Mouse (Mus musculus): Measurements from ENCODE around the gene Bahcc1.

Gene Bahcc1

DNA sequence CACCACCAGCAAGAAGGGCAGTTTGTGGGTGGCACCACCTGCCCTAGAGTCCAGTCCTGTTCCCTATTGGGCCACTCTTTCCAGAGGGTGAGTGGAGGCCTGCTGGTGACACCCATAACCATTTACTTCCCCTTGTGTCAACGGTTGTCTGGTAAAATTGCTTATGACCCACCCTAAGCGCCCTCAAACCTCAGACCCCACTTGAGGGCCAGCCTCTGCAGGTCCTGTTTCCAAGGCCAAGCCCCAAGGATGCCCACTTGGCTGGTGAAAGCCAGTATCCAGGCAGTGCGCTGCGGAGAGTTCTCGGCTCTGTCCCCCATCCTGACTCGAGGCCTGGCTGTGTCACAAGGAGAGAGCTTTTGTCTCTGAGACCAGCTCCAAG is 28.0 kb downstream of the Bahcc1 start:
- no peak for DNase-seq (ENCODE audit: low spot score in 2 of 2)

DNA sequence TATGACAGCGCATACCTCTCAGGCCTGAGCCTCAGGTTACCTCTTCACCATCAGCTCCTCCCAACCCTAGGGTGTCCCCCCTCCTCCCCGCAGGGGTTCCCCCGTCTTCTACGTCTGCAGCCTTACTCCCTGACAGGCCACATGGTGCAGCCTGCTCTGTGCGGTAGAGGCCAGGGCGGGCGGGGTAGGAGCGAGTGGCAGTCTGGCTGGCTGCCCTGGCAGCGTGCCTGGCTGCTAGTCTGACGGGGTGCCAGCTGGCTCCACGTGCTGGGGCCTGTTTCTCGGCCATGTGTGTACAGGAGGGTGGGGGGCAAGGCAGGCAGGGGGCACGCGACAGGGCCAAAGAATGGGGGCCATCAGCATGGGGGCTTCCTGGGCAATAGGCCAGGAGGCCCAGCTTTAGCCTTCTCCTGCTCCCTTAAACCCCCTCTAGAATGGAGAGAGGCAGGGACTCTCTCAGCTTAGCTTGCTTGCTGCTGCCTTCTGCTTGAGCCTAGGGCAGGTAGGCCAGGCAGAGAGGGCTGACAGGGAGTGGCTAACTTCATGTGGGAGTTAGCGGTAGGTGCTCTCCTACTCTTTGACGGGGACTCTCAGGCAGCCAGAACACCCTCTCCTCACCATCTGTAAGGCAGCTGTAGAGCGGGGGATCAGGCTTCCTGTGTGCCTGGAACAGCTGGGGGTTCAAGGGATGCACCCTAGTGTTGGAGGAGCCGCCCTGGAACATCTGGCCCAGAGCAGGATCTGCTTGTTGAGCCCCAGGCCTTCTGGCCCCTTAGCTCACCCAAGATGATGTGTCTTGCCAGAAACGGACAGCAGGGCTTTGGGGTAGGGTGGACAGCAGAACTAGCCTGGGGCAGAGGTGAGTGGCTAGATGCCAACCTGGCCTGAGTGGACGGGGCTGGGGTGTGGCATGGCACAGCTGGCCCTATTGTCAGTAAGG is 28.9 kb downstream of the Bahcc1 start:
- peak; percentile 90 to 94 for DNase-seq (ENCODE audit: low spot score in 2 of 2)

DNA sequence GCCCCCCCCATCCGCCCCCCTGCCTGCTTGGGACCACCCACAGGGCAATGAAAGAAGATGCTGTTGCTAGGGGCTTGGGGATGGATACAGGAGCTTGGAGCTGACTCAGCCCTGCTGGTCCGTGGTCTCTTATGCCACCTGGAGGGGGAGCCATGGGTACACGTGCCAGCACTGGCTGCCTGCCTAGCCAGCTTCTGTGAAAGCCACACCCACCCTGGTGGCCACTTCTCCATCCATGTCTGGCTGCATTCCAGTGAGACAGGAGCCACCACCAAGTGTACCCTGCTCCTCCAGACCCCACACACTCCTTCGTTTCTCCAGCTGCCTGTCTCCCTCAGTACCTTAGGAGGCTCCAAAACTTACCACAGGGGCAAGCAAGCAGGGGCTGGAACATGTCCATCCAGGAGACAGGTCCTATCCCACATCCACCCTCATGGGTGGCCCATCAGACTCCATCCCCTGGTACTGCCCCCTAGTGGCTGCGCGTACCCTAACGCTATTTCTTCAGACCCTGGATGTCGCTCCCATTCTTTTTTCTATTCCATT is 29.7 kb downstream of the Bahcc1 start:
- peak; percentile 61 to 63 for DNase-seq (ENCODE audit: low spot score in 2 of 2)

DNA sequence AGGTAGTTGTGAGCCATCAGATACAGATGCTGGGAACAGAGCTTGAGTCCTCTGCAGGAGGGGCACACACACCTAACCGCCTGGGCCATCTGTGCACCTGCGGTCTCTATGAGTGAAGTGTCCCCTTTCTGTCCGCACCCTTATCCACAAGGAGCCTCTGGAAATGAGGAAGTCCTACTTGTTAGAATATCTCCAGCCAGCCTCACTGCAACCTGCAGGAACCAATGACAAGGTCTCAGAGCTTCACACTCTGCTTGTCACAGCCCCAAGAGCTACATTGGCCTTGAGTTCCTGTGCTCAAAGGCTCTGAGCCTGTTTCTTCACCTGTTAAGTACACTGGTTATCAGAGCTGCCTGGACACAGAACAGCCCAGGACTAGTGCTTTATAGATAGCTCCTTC is 30.4 kb downstream of the Bahcc1 start:
- DNase-seq (ENCODE audit: low spot score in 2 of 2), result no peak

DNA sequence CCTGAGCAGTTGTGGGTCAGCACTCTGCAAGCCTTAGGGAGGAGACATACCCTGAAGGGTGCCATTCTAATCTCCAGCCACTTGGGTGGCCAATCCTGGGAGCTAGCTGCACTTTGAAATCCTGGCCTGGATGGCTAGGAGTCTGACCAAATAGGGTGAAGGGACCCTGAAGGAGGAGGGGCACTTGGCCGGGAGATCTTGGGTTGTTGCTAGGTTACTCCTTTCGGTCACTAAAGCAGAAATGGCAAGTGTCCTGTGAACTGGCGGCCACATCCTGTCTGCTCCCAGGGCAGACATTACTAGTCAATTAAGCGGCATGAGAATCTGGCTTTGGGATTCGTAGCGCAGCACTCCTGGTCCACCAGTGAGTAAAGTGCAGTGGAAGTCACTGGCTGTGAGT is 31.3 kb downstream of the Bahcc1 start:
- no peak for DNase-seq (ENCODE audit: low spot score in 2 of 2)

DNA sequence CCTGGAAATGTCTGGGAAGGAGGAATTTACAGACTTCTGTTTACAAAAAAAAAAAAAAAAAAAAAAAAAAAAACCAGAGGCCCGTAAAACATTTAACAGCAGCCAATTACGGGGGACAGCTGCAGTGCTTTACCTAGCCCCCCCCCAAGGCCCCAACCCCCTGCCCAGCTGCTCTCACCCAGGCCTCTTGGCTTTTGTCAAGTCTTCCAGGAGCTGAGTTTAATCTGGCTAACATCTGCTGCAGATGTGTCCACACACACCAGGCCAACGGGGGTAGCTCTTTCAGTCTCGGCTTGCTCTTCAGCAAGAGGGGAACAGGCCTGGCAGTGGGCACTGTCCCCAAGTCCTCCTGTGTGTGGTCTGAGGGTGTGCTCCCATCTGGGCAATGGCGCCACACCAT is 32.7 kb downstream of the Bahcc1 start:
- DNase-seq (ENCODE audit: low spot score in 2 of 2), result no peak

DNA sequence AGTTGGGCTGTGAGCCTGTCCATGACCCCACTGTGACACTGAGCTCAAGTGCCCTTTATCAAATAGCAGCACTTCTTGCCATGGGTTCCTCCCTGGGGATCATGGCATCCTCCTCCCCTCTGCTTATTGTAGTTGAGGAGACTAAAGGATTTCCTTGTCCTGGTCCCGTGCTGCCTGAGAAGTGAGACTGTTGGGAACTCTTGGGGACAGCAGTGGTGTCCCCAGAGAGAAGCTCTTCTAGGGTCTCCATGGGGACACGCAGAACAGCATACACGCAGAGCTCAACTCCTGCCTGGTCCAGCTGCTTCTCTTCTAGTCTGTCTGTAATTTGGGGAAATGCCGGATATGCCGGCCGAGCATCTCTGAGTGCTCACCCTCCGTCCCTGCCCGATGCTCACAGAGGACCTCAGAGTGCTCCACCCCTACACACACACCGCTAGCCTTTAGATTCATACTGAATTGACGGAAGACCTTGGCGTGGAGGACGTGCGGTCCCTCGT is 33.6 kb downstream of the Bahcc1 start:
- DNase-seq (ENCODE audit: low spot score in 2 of 2), result no peak

DNA sequence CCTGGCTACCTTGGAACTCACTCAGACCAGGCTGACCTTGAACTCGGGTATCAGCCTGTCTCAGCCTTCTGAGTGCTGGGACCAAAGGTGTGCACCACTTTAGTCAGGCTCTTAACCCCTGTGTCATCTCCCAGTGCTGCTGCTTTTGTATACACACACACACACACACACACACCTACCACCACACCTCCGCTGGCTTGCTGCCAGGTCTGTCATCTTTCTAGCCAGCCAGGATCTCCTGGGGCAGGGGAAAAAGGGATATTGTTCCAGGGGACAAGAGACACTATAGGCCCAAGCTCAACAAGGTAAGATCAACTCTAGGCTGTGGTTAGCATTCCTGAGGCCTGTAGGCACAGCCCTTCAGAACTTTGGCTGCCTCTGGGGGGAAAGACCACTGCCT is 34.5 kb downstream of the Bahcc1 start:
- no peak for DNase-seq (ENCODE audit: low spot score in 2 of 2)

DNA sequence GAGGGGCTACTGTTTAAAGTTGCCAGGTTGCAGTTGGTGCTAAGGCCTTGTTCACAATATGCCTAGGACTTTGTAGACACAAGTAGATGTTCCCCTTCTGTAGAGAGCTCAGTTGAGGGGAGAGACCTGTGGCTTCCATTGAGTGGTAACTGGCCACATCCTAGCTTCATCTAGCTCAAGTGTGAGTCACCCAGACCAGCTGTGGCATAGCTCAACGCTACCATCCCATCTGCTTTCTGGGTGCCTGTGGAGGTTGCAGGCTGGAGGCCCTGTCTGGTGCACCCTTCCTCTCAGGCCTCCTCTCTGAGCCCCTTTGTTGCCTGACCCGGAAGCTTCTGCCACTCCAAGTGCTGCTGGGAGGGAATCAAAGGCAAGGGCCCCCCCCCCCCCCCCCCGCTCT is 34.9 kb downstream of the Bahcc1 start:
- DNase-seq (ENCODE audit: low spot score in 2 of 2), result no peak

DNA sequence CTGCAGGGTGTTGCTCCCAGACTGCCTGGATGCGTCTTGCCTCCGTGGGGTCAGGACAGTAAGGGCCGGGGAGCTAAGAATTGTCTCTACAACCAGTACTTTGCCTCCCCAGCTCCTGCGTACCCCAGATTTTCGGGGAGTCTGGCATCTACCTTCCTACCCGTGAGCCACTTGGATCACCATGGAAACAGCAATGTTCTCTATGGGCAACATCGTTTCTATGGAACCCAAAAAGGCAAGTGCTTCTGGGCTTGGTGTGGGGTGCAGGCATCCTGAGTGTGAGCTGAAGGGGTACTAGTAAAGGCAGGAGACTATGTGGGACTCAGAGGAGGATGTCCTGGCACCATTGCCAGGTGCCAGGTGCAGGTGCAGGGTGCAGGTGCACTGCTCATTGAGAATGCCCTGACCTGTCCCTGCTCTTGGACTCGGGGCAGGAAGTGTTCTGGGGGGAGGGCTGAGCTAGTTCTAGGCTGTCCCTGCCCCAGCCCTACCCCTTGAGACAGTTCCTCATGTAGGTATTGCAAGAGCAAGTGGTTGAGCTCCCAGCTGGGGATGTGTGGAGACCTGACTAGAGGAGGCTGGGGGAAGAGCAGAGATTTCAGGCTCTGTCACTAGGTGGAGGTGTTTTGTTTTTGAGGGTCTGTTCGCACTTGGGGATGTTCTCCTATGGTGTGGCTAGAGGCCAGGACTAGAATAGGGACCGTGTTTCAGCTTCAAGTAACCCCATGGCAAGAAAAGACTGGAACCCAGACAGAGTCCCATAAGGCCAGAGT is 35.6 kb downstream of the Bahcc1 start:
- no peak for DNase-seq (ENCODE audit: low spot score in 2 of 2)

DNA sequence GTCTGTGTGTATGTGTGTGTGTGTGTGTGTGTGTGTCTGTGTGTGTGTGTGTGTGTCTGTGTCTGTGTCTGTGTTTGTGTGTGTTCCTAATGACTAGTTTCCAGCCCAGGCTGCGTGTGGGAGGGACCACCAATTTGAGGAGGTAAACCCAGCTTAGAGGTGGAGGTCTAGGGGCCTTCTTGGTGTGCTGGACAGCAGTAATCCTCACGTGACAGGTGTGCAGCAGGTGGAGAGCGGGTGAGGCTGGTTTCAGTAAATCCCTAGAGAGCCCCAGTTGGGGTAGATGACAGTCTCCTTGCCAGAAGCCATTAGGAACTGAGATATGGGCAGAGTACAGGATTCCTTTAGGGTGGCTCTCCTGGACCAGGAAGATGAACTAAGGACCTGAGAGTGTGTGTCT is 36.3 kb downstream of the Bahcc1 start:
- DNase-seq (ENCODE audit: low spot score in 2 of 2), result no peak

DNA sequence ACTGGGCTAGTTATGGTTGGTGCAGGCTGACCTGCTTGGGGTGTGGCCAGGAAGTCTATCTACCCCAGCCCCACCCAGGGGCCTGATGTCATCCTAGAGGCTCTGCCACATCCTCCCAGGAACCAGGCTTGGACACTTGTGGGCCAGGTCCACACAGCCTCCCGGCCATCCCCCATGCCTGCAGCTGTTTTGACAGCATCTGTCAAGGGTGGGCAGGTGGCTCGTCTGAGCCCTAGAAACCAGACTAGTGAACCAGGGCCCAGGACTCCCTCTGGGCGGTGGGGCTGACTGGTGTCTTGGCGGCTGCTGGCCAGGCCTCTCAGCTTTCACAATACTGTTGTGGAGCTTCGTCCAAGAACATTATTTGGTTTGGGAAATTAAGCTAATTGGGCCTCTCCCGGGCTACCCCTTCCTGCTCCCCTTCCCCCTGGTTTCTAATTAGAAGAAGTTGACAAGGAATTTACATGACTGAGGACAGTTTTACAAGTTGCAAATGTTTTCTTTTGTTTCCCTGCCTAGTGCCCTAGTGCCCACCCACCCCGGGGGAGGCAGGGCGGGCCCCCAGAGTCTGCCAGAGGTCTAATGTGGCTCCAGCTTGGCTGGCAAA is 36.9 kb downstream of the Bahcc1 start:
- DNase-seq (ENCODE audit: low spot score in 2 of 2), result peak in 1 of 2 experiments; percentile 28

DNA sequence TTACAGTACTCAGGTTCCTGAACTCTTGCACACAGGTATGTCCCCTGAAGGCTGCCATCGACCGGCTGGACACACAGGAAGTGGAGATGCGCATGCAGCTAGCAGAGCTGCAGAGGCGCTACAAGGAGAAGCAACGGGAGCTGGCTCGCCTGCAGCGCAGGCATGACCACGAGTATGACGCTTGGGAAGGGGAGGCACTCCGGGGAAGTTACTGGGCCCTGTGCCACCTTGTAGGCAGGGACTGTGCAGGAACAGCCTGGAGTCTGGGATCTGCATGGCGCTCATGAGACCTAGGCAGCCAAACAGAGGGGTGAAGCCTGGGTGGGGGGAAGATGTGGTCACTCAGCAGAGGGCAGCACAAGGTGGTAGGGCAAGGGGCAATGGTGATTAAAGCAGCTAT is 46.6 kb downstream of the Bahcc1 start:
- DNase-seq (ENCODE audit: low spot score in 2 of 2), result no peak

DNA sequence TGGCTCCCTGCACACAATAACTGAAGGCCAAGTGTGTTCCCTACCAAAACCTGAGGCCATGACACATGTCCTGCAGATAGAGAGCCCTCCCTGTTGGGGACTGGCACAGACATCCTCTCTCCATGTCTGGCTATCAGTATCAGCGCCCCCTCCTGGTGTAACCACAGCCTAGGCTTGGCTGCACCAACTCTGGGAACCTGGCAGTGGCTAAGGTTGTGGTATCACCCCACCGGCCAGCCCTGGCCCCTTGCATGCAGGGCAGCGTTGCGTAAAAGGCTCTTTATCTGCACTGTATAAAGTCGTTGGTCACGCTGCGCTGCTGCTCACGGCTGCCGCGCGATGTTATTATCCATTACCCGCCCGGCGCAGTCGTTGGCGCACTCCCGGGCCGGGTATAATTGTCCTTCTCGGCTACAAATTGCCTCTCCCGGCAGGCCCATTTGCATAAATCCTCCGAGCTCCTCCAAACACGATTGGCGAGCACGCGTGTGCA is 47.6 kb downstream of the Bahcc1 start:
- no peak for DNase-seq (ENCODE audit: low spot score in 2 of 2)

DNA sequence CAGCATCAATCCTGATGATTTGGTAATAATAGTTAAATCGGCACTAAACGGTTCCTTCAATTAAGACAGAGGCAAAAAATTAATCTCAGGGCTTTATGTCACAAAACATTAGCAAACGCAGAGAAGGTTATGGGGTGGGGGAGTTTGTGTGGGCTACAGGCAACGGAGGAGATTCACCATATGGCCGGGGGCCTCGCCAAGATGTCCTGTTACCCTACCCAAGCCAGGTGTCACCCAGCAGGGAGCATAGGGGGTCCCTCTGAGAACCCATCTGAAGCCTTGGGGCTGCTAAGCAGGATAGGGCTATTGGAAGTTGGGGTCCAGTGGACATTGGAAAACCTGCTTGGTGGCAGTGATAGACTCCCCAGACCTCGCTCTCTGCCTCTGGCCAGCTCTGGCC is 48.0 kb downstream of the Bahcc1 start:
- DNase-seq (ENCODE audit: low spot score in 2 of 2), result no peak

DNA sequence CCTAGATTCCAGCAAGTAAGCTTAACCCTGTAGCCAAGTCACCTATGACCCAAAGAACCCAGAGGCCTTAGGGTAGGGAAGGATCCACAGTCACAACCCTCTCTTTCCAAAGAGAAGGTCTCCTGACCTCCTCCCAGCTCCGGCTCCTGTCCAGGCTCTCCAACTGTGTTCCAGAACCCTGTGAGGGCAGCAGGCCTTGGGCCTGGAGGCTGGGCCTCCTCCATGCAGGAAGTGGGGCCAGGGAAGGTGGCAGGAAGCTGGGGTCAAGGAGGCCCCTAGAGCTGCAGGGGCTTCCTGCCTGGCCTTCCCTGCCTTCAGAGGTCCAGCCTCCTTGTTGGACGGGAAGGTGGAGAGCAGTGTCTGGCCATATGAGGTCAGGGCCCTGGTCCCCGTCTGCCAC is 48.5 kb downstream of the Bahcc1 start:
- no peak for DNase-seq (ENCODE audit: low spot score in 2 of 2)

DNA sequence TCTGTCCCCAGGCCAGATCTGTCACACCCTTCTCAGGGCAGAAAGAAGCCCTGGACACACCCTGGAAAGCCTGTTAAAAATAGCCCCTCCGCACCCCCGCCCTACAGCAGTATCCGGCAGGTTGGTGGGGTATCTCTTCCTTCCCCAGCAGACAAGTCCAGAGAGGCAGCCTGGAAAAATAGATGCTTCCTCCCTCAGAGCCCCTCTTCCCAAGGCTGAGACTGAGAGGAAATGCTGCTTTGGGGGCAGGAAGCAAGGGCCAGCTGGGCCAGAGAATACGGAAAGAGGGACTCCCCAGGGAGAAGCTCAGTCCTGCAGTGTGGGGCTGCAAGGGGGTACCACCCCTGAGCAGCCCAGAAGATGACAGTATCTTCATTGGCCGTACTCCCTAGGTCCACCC is 50.8 kb downstream of the Bahcc1 start:
- no peak for DNase-seq (ENCODE audit: low spot score in 2 of 2)

DNA sequence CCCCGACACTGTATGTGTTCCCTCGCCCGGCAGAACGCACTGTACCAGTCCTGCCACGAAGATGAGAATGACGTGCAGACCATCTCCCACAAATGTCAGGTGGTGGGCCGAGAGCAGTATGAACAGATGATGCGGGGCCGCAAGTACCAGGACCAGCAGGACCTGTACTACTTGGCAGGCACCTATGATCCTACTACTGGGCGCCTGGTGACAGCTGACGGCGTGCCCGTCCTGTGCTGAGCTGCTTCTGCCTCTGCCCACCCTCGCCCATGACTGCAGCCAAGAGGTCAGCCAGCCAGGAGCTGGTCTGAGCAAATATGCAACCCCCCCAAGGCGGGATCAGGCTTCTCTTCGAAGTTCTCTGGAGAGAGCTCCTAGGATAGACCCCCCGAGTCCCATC is 56.9 kb downstream of the Bahcc1 start:
- DNase-seq (ENCODE audit: low spot score in 2 of 2), result no peak

DNA sequence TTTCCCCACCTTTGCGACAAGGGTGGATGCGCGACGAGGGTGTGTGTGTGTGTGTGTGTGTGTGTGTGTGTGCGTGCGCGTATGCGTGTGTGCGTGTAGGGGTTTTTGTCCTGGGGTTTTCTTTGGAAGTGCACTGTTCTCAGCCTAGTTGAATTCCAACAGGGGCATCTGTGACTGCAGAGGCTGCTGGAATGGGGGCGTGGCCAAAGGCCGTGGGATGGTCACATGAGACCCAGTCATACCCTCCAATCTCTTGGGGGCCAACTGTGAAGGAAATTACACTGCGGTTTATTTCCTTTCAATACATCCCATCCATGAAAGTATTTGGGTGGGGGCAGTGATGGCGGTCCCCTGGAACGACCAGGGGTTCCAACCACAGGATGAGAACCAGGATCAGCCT is 57.5 kb downstream of the Bahcc1 start:
- DNase-seq (ENCODE audit: low spot score in 2 of 2), result no peak

DNA sequence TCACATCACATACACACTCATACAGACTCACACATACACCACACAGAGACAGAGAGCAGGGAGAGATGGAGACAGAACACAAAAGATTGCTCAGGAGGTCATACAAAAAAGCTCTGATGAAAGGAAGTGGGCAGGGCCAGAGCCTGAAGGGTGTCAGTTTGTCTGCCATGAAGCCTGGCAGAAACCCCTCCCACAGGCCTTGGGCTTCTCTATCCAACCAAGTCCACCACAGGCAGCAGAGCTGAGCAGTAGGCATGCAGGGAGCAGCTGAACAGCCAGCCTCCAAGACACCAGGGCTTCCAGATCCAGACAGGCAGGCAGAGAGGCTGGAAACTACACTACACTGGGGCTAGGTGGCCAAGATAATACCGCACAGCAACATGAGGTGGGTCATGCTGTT is 61.0 kb downstream of the Bahcc1 start:
- DNase-seq (ENCODE audit: low spot score in 2 of 2), result no peak

DNA sequence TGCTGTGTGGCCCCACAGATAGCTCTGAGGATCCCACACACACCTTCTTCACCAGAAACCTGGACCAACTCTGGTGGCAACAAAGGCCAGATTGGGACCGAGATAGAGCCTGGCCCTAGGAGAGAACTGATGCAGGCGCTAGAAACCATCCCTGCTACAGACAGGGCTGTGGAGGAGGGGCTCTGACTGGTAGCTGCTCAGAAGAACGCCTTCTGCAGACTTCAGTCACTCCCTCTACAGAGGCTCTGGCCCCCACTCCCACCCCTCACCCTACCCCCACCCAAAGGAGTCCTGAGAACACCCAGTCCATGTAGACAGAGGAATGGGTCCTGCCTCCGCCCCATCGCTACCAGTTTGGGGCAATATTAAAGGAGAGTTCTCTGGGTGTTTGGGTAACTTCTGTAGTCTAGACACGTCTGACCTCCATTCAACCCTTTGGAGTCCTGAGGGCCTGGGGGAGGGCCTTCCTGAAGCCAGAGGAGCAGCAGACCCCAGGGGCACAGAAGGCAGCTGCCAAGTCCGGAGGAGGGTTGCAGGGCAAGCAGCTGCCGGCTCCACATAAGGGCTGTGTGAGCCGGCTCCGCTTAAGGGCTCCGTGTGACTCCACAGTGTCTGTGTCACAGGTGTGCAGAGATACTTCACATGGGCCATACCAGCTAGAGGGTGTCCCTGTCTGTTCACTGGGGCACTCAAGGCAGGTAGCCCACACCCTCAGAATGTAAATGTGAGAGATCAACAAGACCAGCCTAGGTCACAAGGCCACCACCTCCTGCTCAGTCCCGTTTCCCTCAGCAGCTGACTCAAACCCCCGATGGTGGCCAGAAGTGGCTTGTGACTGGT is 63.8 kb downstream of the Bahcc1 start:
- no peak for DNase-seq (ENCODE audit: low spot score in 2 of 2)

Measured in urinary bladder, adult 18-20 months (tissue).